In the genomic region with DNA sequence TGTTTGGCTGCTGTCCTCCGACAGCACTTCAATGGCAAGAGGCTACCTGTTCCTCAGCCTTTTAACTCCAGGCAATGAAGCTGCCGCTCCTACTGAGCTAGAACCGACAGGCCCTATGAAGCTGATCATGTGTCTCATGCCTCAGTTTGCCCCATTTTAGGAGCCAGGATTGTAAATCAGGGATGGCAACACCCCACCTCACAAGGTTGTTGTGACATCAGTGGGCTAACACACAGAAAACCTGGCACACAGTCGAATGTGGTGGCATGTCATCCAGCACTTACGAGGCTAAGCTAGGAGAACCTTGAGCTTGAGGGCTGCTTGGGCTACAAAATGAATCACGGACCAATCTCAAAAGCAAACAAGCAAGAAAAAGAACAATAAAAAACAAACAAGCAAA, we compare ENCODE assay signal across 25 mouse cellular contexts. TPM values are rescaled to one million over a fixed set of nuclear protein-coding genes. Genes with fewer than 3 reads are reported as not detected.
DNase-seq lines count a peak whose midpoint lies in the region; ATAC-seq and TF ChIP-seq lines count a peak whose summit lies in the region.
"Had no signal": no experiment of that assay in that cellular context is flagged by ENCODE, and none has a peak within 500 bp of the region (broad histone marks: within the 10 kb centered on the region; RNA-seq: fewer than 3 reads in every experiment).

No protein-coding gene starts in this region.

- peak overlapping the region; percentile 8; the same call in 1 of the 2 replicates for H3K9ac ChIP-seq in limb, embryonic 13.5 days
- H3K9ac ChIP-seq in stomach, embryonic 15.5 days = 0 out of 2 replicates have a peak overlapping the region, but pooled peaks have one; percentile 2
- H3K9ac ChIP-seq in stomach, postnatal 0 days (ENCODE audit: low read length) = no peak overlapping the region
- H3K9ac ChIP-seq: embryonic facial prominence, embryonic 12.5 days; embryonic facial prominence, embryonic 15.5 days; forebrain, postnatal 0 days; heart, embryonic 13.5 days; hindbrain, embryonic 14.5 days had no signal

- no peaks in the 10 kb centered on the region for H3K9me3 ChIP-seq in limb, embryonic 13.5 days
- H3K9me3 ChIP-seq in limb, embryonic 10.5 days (replicated peaks) = no peaks in the 10 kb centered on the region
- H3K9me3 ChIP-seq in stomach, embryonic 15.5 days = no peaks in the 10 kb centered on the region
- H3K9me3 ChIP-seq in stomach, postnatal 0 days (ENCODE audit: control insufficient read depth, low read length) = no peaks in the 10 kb centered on the region
- H3K9me3 ChIP-seq: embryonic facial prominence, embryonic 12.5 days; embryonic facial prominence, embryonic 15.5 days; heart, embryonic 10.5 days; heart, embryonic 13.5 days had no signal

- DNase-seq in cerebellum, adult 9-10 months = peak; percentile 19
- no peak for DNase-seq in cerebellum, adult 18-20 months
- no peak for DNase-seq in limb, embryonic 10.5 days (ENCODE audit: low spot score)
- DNase-seq in stomach, postnatal 0 days (ENCODE audit: low spot score) = no peak
- DNase-seq: adrenal gland, postnatal 10 days; cerebellum, adult 11-12 months; cerebellum, adult 9-11 months; cerebellum, postnatal 25 days; forebrain, postnatal 0 days; gastrocnemius, postnatal 36 days; heart, adult 2 months; heart, postnatal 14 days; heart, postnatal 4 days had no signal

- no peak for TF ChIP-seq CTCF in stomach, postnatal 0 days (IDR thresholded peaks at IDR 0.05; ENCODE audit: low read depth)

- H3K27ac ChIP-seq in limb, embryonic 13.5 days = no peak overlapping the region
- no peak overlapping the region for H3K27ac ChIP-seq in limb, embryonic 10.5 days
- H3K27ac ChIP-seq in stomach, embryonic 15.5 days = no peak overlapping the region
- no peak overlapping the region for H3K27ac ChIP-seq in stomach, postnatal 0 days (replicated peaks)
- H3K27ac ChIP-seq: embryonic facial prominence, embryonic 12.5 days; embryonic facial prominence, embryonic 15.5 days; heart, embryonic 13.5 days; hindbrain, embryonic 14.5 days; hindbrain, postnatal 0 days had no signal

- H3K27me3 ChIP-seq in limb, embryonic 13.5 days = peaks cover 18% of the 10 kb centered on the region
- H3K27me3 ChIP-seq in limb, embryonic 10.5 days (ENCODE audit: low read depth, poor library complexity, severe bottlenecking) = peaks cover 20% of the 10 kb centered on the region
- H3K27me3 ChIP-seq in stomach, embryonic 15.5 days (replicated peaks) = peaks cover 4% of the 10 kb centered on the region; the same call in 1 of the 2 replicates
- no peaks in the 10 kb centered on the region for H3K27me3 ChIP-seq in stomach, postnatal 0 days (ENCODE audit: control insufficient read depth, insufficient read depth, low read length)

- H3K4me2 ChIP-seq in limb, embryonic 13.5 days (replicated peaks) = no peak overlapping the region
- H3K4me2 ChIP-seq in stomach, embryonic 15.5 days = no peak overlapping the region
- H3K4me2 ChIP-seq in stomach, postnatal 0 days (replicated peaks; ENCODE audit: low read depth) = no peak overlapping the region
- H3K4me2 ChIP-seq: embryonic facial prominence, embryonic 12.5 days; embryonic facial prominence, embryonic 15.5 days; heart, embryonic 13.5 days; hindbrain, embryonic 14.5 days had no signal

- H3K36me3 ChIP-seq in limb, embryonic 13.5 days = no peaks in the 10 kb centered on the region
- no peaks in the 10 kb centered on the region for H3K36me3 ChIP-seq in limb, embryonic 10.5 days
- no peaks in the 10 kb centered on the region for H3K36me3 ChIP-seq in stomach, embryonic 15.5 days
- no peaks in the 10 kb centered on the region for H3K36me3 ChIP-seq in stomach, postnatal 0 days (ENCODE audit: control insufficient read depth, insufficient read depth, low read length)
- H3K36me3 ChIP-seq: embryonic facial prominence, embryonic 12.5 days; embryonic facial prominence, embryonic 15.5 days; heart, embryonic 10.5 days; heart, embryonic 13.5 days had no signal

- ATAC-seq in limb, embryonic 13.5 days (ENCODE audit: low FRiP score, low read depth) = no peak
- no peak for ATAC-seq in stomach, embryonic 15.5 days (ENCODE audit: insufficient read depth, low FRiP score, low read depth)
- ATAC-seq in stomach, postnatal 0 days (ENCODE audit: low FRiP score, low TSS enrichment) = no peak
- ATAC-seq: CD4-positive, CD25-positive, alpha-beta regulatory T cell, adult 4 months; forebrain, embryonic 14.5 days; forebrain, postnatal 0 days; hindbrain, postnatal 0 days; inflammation-experienced regulatory T-cells, adult 6 months had no signal

- H3K4me1 ChIP-seq in limb, embryonic 13.5 days = peaks cover 23% of the 10 kb centered on the region
- peaks cover 25% of the 10 kb centered on the region for H3K4me1 ChIP-seq in limb, embryonic 10.5 days
- peaks cover 21% of the 10 kb centered on the region for H3K4me1 ChIP-seq in stomach, embryonic 15.5 days
- no peaks in the 10 kb centered on the region for H3K4me1 ChIP-seq in stomach, postnatal 0 days (replicated peaks; ENCODE audit: control insufficient read depth, insufficient read depth)

- WGBS in limb, embryonic 13.5 days = 86% methylated on average over 6 of the region's 6 CpGs
- WGBS in limb, embryonic 10.5 days = 86% methylated on average over 6 of the region's 6 CpGs
- WGBS in stomach, embryonic 15.5 days = 86% methylated on average over 6 of the region's 6 CpGs
- 85% methylated on average over 6 of the region's 6 CpGs for WGBS in stomach, postnatal 0 days

- TF ChIP-seq EP300 in stomach, postnatal 0 days (optimal IDR thresholded peaks at IDR 0.05) = no peak

- no peak overlapping the region for H3K4me3 ChIP-seq in limb, embryonic 13.5 days
- H3K4me3 ChIP-seq in limb, embryonic 10.5 days = no peak overlapping the region
- no peak overlapping the region for H3K4me3 ChIP-seq in stomach, embryonic 15.5 days (replicated peaks)
- no peak overlapping the region for H3K4me3 ChIP-seq in stomach, postnatal 0 days (ENCODE audit: low read depth, low read length)
- H3K4me3 ChIP-seq: embryonic facial prominence, embryonic 12.5 days; embryonic facial prominence, embryonic 15.5 days; heart, adult 2 months; heart, embryonic 10.5 days; heart, embryonic 13.5 days had no signal

RNA-seq across cellular contexts. Expression of gene Lgi4, which starts 0.9 kb away (rescaled TPM):
- 0.59 and 0.67 TPM in 2 replicates for polyA plus RNA-seq in limb, embryonic 13.5 days (2015; fragmentation: Nextera tagmentation; extraction: Ambion mirVana)
- polyA plus RNA-seq in limb, embryonic 10.5 days (2016; fragmentation: Nextera tagmentation; extraction: Ambion mirVana) = 0.13 and 0.16 TPM in 2 replicates
- 1.6 and 1.9 TPM in 2 replicates for polyA plus RNA-seq in stomach, embryonic 15.5 days (2015; fragmentation: Nextera tagmentation; extraction: Ambion mirVana)
- 0.46 and 0.87 TPM in 2 replicates for polyA plus RNA-seq in stomach, postnatal 0 days (2015; fragmentation: Nextera tagmentation; extraction: Ambion mirVana)
- polyA plus RNA-seq: CD4-positive, CD25-positive, alpha-beta regulatory T cell, adult 4 months had no signal

RNA-seq across cellular contexts. Expression of gene Fxyd1, which starts 1.2 kb away (rescaled TPM):
- polyA plus RNA-seq in limb, embryonic 13.5 days (2015; fragmentation: Nextera tagmentation; extraction: Ambion mirVana) = 61.7 and 71.2 TPM in 2 replicates
- 6.2 and 7.7 TPM in 2 replicates for polyA plus RNA-seq in limb, embryonic 10.5 days (2016; fragmentation: Nextera tagmentation; extraction: Ambion mirVana)
- polyA plus RNA-seq in stomach, embryonic 15.5 days (2015; fragmentation: Nextera tagmentation; extraction: Ambion mirVana) = 89.3 and 110 TPM in 2 replicates
- polyA plus RNA-seq in stomach, postnatal 0 days (2015; fragmentation: Nextera tagmentation; extraction: Ambion mirVana) = 177 and 187 TPM in 2 replicates
- polyA plus RNA-seq: CD4-positive, CD25-positive, alpha-beta regulatory T cell, adult 4 months had no signal

RNA-seq across cellular contexts. Expression of gene Fxyd7, which starts 6.9 kb away (rescaled TPM):
- polyA plus RNA-seq in limb, embryonic 13.5 days (2015; fragmentation: Nextera tagmentation; extraction: Ambion mirVana) = 20.0 and 21.3 TPM in 2 replicates
- 0.30 and 1.3 TPM in 2 replicates for polyA plus RNA-seq in limb, embryonic 10.5 days (2016; fragmentation: Nextera tagmentation; extraction: Ambion mirVana)
- 21.6 and 25.0 TPM in 2 replicates for polyA plus RNA-seq in stomach, embryonic 15.5 days (2015; fragmentation: Nextera tagmentation; extraction: Ambion mirVana)
- polyA plus RNA-seq in stomach, postnatal 0 days (2015; fragmentation: Nextera tagmentation; extraction: Ambion mirVana) = 19.9 and 20.3 TPM in 2 replicates
- polyA plus RNA-seq: C2C12; CD4-positive, CD25-positive, alpha-beta regulatory T cell, adult 4 months; inflammation-experienced regulatory T-cells, adult 6 months had no signal

RNA-seq across cellular contexts. Expression of gene Fxyd5, which starts 15.9 kb away (rescaled TPM):
- 17.1 and 18.3 TPM in 2 replicates for polyA plus RNA-seq in limb, embryonic 13.5 days (2015; fragmentation: Nextera tagmentation; extraction: Ambion mirVana)
- 8.0 and 8.1 TPM in 2 replicates for polyA plus RNA-seq in limb, embryonic 10.5 days (2016; fragmentation: Nextera tagmentation; extraction: Ambion mirVana)
- 27.1 and 29.0 TPM in 2 replicates for polyA plus RNA-seq in stomach, embryonic 15.5 days (2015; fragmentation: Nextera tagmentation; extraction: Ambion mirVana)
- polyA plus RNA-seq in stomach, postnatal 0 days (2015; fragmentation: Nextera tagmentation; extraction: Ambion mirVana) = 13.3 and 16.0 TPM in 2 replicates

RNA-seq across cellular contexts. Expression of gene Fxyd3, which starts 18.3 kb away (rescaled TPM):
- polyA plus RNA-seq in limb, embryonic 13.5 days (2015; fragmentation: Nextera tagmentation; extraction: Ambion mirVana) = 32.9 and 34.8 TPM in 2 replicates
- polyA plus RNA-seq in limb, embryonic 10.5 days (2016; fragmentation: Nextera tagmentation; extraction: Ambion mirVana) = 7.6 and 10.0 TPM in 2 replicates
- polyA plus RNA-seq in stomach, embryonic 15.5 days (2015; fragmentation: Nextera tagmentation; extraction: Ambion mirVana) = 364 and 383 TPM in 2 replicates
- polyA plus RNA-seq in stomach, postnatal 0 days (2015; fragmentation: Nextera tagmentation; extraction: Ambion mirVana) = 1,122 and 1,152 TPM in 2 replicates
- polyA plus RNA-seq: forebrain, embryonic 14.5 days; forebrain, postnatal 0 days had no signal
